Mouse (Mus musculus) ovary, postnatal 10 days (tissue): ENCODE results near the gene Uts2b.
A peak's percentile ranks its signal among the peaks of the same experiment; 100 is the strongest.

Experiments
- DNase-seq: peaks from one replicate; pipeline ENCODE4 v3.0.0; 2022; ENCODE audit warnings: low spot score

Uts2b gene

DNA sequence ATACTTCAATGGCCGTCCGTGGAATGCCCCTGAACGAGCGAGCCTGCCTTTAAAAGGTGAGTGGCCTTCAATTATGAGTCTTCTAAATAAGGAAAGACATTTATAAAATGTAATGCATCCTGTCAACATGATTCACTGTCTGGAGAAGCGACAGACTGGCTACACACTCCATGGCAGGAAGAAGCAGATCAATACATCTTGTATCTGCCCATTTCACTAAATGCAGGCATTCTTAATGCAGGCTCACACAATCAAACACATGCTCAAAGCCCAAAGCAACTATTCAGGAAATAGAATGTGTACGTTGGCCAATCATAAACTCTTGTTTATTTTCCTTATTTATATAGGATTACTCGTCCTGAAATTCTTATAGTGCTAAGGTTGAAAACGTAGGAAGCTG is at the start of gene Uts2b:
Gene Uts2b (minus strand): TSS at position 49 of the 400 bp plus-strand sequence.
- no peak for DNase-seq

DNA sequence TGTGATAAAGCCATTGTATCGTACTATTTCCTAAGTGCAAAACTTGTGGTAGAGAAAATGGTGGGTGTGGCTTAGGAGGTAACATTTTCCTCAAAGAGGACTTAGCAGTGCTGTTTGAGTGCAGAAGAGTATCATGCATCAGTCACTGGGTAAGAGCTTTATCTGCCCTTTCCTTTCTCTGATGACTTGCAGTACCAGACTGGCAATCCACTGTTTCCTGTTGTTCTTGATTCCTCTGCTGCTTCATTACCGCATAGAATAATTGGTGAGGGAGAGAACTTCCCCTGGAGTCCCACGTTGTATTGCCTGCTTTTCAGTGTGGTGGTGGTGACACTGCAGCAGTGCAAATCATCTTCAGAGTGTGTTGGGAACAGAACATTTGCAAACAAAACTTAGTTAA is 47.6 kb upstream of the Uts2b start:
- DNase-seq: no peak

GRCm38 (mm10) chr16:27416937-27417584 is 47.0 kb upstream of the Uts2b start:
- no peak for DNase-seq

DNA sequence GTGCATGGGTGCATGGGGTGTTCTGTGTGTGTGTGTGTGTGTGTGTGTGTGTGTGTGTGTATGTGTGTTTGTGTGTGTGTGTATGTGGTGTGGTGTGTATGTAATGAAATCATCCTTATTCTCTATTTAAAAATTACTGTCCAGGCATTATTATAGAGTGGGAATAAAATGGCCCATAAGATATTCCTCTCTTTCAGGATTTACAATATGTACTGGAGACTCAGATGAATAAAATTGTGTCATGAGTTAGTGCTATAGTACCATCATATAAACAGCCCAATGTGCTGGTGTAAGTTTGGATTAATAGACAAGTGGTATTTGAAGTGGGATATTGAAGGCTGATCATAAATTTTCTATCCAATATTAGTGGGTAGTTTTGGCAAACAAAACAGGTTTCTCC is 34.1 kb upstream of the Uts2b start:
- no peak for DNase-seq

DNA sequence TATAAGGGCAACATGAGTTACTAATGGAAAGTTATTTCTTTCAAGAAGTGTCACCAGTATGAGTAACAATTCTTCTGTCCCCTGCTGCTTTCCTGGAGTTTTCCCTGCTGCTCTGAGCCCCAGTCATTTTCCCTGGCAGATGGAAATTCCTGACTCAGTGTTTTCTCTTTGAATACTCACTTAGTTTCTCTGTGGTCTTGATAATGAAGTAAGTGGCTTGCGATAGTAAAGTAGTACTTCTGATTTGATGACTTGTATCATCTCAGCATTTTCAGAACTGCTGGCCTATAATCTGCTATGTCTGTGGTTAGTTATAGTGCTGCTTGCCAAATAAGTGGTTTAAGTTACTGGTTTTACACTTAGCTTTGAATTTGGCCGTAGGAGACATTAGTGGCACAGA is 31.5 kb upstream of the Uts2b start:
- DNase-seq: no peak

- no peak for DNase-seq
Observed at GRCm38 (mm10) chr16:27399719-27400253, 29.7 kb upstream of the Uts2b start.

- no peak for DNase-seq
Observed at GRCm38 (mm10) chr16:27399026-27399718, 29.1 kb upstream of the Uts2b start.

GRCm38 (mm10) chr16:27396951-27397350 is 26.9 kb upstream of the Uts2b start:
- DNase-seq: no peak

- no peak for DNase-seq
Observed at GRCm38 (mm10) chr16:27395251-27396037, 25.4 kb upstream of the Uts2b start.

DNA sequence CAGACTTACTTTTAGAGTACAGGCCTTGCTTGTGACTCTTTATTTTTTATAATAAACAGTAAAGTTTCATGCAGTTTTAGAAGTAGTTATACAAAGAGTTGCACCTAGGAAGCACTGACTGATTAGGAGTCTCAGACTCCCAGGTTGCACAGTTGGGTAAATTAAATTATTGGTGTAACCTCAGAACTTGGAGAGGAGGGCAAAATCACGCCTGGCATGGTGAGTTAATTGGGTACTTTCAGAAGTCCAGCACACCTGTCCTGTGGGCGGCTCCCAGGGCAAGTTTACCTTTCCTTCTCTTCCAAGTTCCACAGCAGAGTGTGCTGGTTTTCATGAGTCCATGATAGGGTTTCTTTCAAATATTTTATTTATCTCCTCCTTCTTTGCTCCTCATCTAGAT is 21.8 kb upstream of the Uts2b start:
- no peak for DNase-seq

- no peak for DNase-seq
Observed at GRCm38 (mm10) chr16:27390306-27390705, 20.3 kb upstream of the Uts2b start.

- DNase-seq: no peak
Observed at GRCm38 (mm10) chr16:27389534-27390282, 19.7 kb upstream of the Uts2b start.

- peak; percentile 63 for DNase-seq
Observed at GRCm38 (mm10) chr16:27388761-27389451, 18.9 kb upstream of the Uts2b start, which contains the start of gene Ccdc50. Gene Ccdc50 (plus strand): TSS chr16:27388869.

GRCm38 (mm10) chr16:27387634-27388611 is 17.9 kb upstream of the Uts2b start:
- DNase-seq: no peak

GRCm38 (mm10) chr16:27386850-27387407 is 16.9 kb upstream of the Uts2b start:
- no peak for DNase-seq

DNA sequence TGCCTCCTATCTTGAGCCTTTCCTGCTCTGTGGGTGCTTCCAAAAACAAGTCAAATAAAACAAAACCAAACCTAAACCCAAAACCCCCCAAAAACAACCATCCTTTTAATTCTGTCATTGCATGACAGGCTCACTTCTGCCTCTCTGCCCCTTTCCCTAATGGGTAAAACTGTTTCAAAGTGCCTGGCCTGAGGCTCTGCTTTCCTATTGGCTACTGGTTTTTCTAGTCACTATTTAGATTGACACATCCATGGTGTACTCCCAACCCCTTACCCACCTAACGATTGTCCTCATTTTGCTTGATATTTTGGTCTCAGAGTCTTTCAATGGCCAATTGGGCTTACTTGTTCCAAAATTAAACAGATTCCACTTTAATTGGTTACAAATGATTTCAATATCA is 15.6 kb upstream of the Uts2b start:
- DNase-seq: no peak

GRCm38 (mm10) chr16:27384893-27385603 is 15.0 kb upstream of the Uts2b start:
- DNase-seq: no peak

- DNase-seq: no peak
Observed at GRCm38 (mm10) chr16:27382217-27382616, 12.2 kb upstream of the Uts2b start.

GRCm38 (mm10) chr16:27376556-27376955 is 6.5 kb upstream of the Uts2b start:
- no peak for DNase-seq
